Mouse (Mus musculus) hindbrain, postnatal 0 days (tissue): ENCODE data around the gene Rasa2. TPM values are rescaled to one million over a fixed set of nuclear protein-coding genes. Genes with fewer than 3 reads are reported as not detected.

Experiments
- ATAC-seq: fragments of 200-750 bp; cut with Nextera tagmentation; 2 replicates; pipeline ENCODE4 v1.8.0; 2017; ENCODE audit warnings: mild to moderate bottlenecking, moderate TSS enrichment, moderate library complexity
- DNase-seq: peaks from one replicate; pipeline ENCODE4 v3.0.0-alpha.2; 2015; ENCODE audit warnings: low spot score
- H3K27ac ChIP-seq: fragments of 300-500 bp; sonication (generic); 2 replicates; pipeline ENCODE4 v1.5.1; 2014; ENCODE audit warnings: mild to moderate bottlenecking
- H3K27me3 ChIP-seq: fragments of 300-500 bp; sonication (generic); 2 replicates; pipeline ENCODE4 v1.6.1; 2014; ENCODE audit warnings: low read length, mixed read lengths; ENCODE audit not compliant: insufficient read depth
- H3K36me3 ChIP-seq: fragments of 300-500 bp; sonication (generic); 2 replicates; pipeline ENCODE4 v1.6.1; 2014; ENCODE audit warnings: low read length, mixed read lengths; ENCODE audit not compliant: insufficient read depth
- H3K4me1 ChIP-seq: fragments of 300-500 bp; sonication (generic); 2 replicates; pipeline ENCODE4 v1.6.1; 2014; ENCODE audit warnings: antibody characterized with exemption, low read length, mixed read lengths; ENCODE audit not compliant: insufficient read depth
- H3K4me2 ChIP-seq: fragments of 300-500 bp; sonication (generic); 2 replicates; pipeline ENCODE4 v1.6.1; 2014; ENCODE audit warnings: low read depth, mild to moderate bottlenecking, low read length, moderate library complexity, mixed read lengths
- H3K4me3 ChIP-seq: fragments of 300-500 bp; sonication (generic); 2 replicates; pipeline ENCODE4 v1.5.1; 2014; ENCODE audit warnings: low read length
- H3K9ac ChIP-seq: fragments of 300-500 bp; sonication (generic); replicated peaks from 2 replicates; pipeline ENCODE4 v1.6.1; 2014; ENCODE audit warnings: mild to moderate bottlenecking, low read length, moderate library complexity, mixed read lengths
- H3K9me3 ChIP-seq: fragments of 300-500 bp; sonication (generic); 2 replicates; pipeline ENCODE4 v1.6.1; 2016; ENCODE audit warnings: low read length, mixed read lengths
- CTCF ChIP-seq: IDR thresholded peaks from 2 replicates; pipeline ENCODE4 v1.5.1; 2016; ENCODE audit warnings: antibody characterized with exemption, control low read depth, low read depth
- WGBS: fragments of 180-500 bp; shearing (Covaris S2); extraction: QIAGEN DNeasy Blood & Tissue Kit; methylation state at CpG from one replicate; pipeline ENCODE4 v1.1.7; 2014; 5-methylcytosine and 5-hydroxymethylcytosine counted together
- polyA plus RNA-seq: library from polyadenylated mRNA; unstranded; fragments of >200 nt; fragmentation: Nextera tagmentation; extraction: Ambion mirVana; gene quantifications from 2 replicates; pipeline ENCODE4 v1.2.1, GENCODE M21; 2015
- total RNA-seq: library from RNA; depleted of rRNA; stranded (reverse); fragments of >200 nt; gene quantifications from 2 replicates; pipeline ENCODE4 v1.2.3, GENCODE M21; 2014

The Rasa2 gene
- total and polyA plus RNA-seq, 2 experiments from 2014 or later, result 12.0 to 12.9 TPM

- DNase-seq, result peak; percentile 72
Measured at GRCm38 (mm10) chr9:96639451-96639850, 8.0 kb upstream of the Rasa2 start.

GRCm38 (mm10) chr9:96638508-96638907, 7.1 kb upstream of the Rasa2 start:
- H3K27ac ChIP-seq, result peak overlapping the region; percentile 54; the same call in 1 of the 2 replicates
- 87% methylated on average over 7 of the region's 7 CpGs for WGBS
- no peaks in the 10 kb centered on the region for H3K36me3 ChIP-seq
- DNase-seq (no peak), ATAC-seq (no peak)
- TF ChIP-seq CTCF, result no peak
- H3K4me3 ChIP-seq, result no peak overlapping the region
- H3K9ac ChIP-seq, result no peak overlapping the region
- 0 out of 2 replicates have a peak, but pooled peaks cover 3% of the 10 kb centered on the region for H3K9me3 ChIP-seq
- no peaks in the 10 kb centered on the region for H3K4me1 ChIP-seq
- H3K27me3 ChIP-seq, result no peaks in the 10 kb centered on the region
- no peak overlapping the region for H3K4me2 ChIP-seq

More at GRCm38 (mm10) chr9:96639451-96639850, 8.0 kb upstream of the Rasa2 start:
- TF ChIP-seq CTCF, result no peak
- Histone ChIP-seq H3K4me1 (no peaks in the 10 kb centered on the region), H3K9ac (no peak overlapping the region), H3K4me3 (no peak overlapping the region), H3K27me3 (no peaks in the 10 kb centered on the region), H3K36me3 (no peaks in the 10 kb centered on the region), H3K4me2 (no peak overlapping the region), H3K27ac (peak overlapping the region; percentile 58; the same call in 1 of the 2 replicates), H3K9me3 (0 out of 2 replicates have a peak, but pooled peaks cover 3% of the 10 kb centered on the region)
- 59% methylated on average over 7 of the region's 7 CpGs for WGBS
- ATAC-seq, result peak; percentile 84; the same call in 1 of the 2 replicates

GRCm38 (mm10) chr9:96637157-96637548, 5.7 kb upstream of the Rasa2 start:
- WGBS, result 70% methylated on average over 7 of the region's 7 CpGs

GRCm38 (mm10) chr9:96636423-96637156, 5.2 kb upstream of the Rasa2 start:
- WGBS, result 59% methylated on average over 9 of the region's 9 CpGs
- H3K4me2 ChIP-seq, result no peak overlapping the region
- TF ChIP-seq CTCF, result no peak
- H3K4me3 ChIP-seq, result no peak overlapping the region
- no peaks in the 10 kb centered on the region for H3K9me3 ChIP-seq
- ATAC-seq, result no peak
- no peaks in the 10 kb centered on the region for H3K36me3 ChIP-seq
- no peaks in the 10 kb centered on the region for H3K27me3 ChIP-seq
- H3K4me1 ChIP-seq, result no peaks in the 10 kb centered on the region
- no peak overlapping the region for H3K27ac ChIP-seq
- no peak for DNase-seq
- no peak overlapping the region for H3K9ac ChIP-seq

More at GRCm38 (mm10) chr9:96637157-96637548, 5.7 kb upstream of the Rasa2 start:
- Histone ChIP-seq H3K36me3 (no peaks in the 10 kb centered on the region), H3K27ac (no peak overlapping the region), H3K9ac (no peak overlapping the region), H3K4me2 (no peak overlapping the region), H3K27me3 (no peaks in the 10 kb centered on the region), H3K4me1 (no peaks in the 10 kb centered on the region), H3K4me3 (no peak overlapping the region), H3K9me3 (no peaks in the 10 kb centered on the region)
- ATAC-seq, result no peak
- no peak for DNase-seq
- TF ChIP-seq CTCF, result no peak

- Histone ChIP-seq H3K9me3 (no peaks in the 10 kb centered on the region), H3K27ac (no peak overlapping the region), H3K4me3 (no peak overlapping the region), H3K4me1 (no peaks in the 10 kb centered on the region), H3K36me3 (no peaks in the 10 kb centered on the region), H3K4me2 (no peak overlapping the region), H3K27me3 (no peaks in the 10 kb centered on the region), H3K9ac (no peak overlapping the region)
- 87% methylated on average over 3 of the region's 3 CpGs for WGBS
- no peak for TF ChIP-seq CTCF
- no peak for DNase-seq
- no peak for ATAC-seq
Measured at GRCm38 (mm10) chr9:96635899-96636298, 4.5 kb upstream of the Rasa2 start.

GRCm38 (mm10) chr9:96635176-96635575, 3.8 kb upstream of the Rasa2 start:
- Histone ChIP-seq H3K4me3 (no peak overlapping the region), H3K4me1 (no peaks in the 10 kb centered on the region), H3K4me2 (no peak overlapping the region), H3K27me3 (no peaks in the 10 kb centered on the region), H3K27ac (no peak overlapping the region), H3K9ac (no peak overlapping the region), H3K36me3 (no peaks in the 10 kb centered on the region), H3K9me3 (no peaks in the 10 kb centered on the region)
- no peak for TF ChIP-seq CTCF
- DNase-seq (no peak), ATAC-seq (no peak)
- WGBS, result 80% methylated on average over 6 of the region's 6 CpGs

- Histone ChIP-seq H3K4me3 (no peak overlapping the region), H3K27me3 (no peaks in the 10 kb centered on the region), H3K27ac (no peak overlapping the region), H3K9ac (no peak overlapping the region), H3K36me3 (no peaks in the 10 kb centered on the region), H3K4me1 (no peaks in the 10 kb centered on the region; the same call in 1 of the 2 replicates), H3K9me3 (no peaks in the 10 kb centered on the region), H3K4me2 (no peak overlapping the region)
- 95% methylated on average over 2 of the region's 2 CpGs for WGBS
- no peak for DNase-seq
- no peak for ATAC-seq
- no peak for TF ChIP-seq CTCF
Measured at GRCm38 (mm10) chr9:96633771-96634170, 2.4 kb upstream of the Rasa2 start.
